Mouse (Mus musculus) midbrain, embryonic 13.5 days (tissue): ENCODE measurements around the gene Card6. TPM values are rescaled to one million over a fixed set of nuclear protein-coding genes. Genes with fewer than 3 reads are reported as not detected.

ENCODE experiments used
- ATAC-seq: fragments of 200-750 bp; cut with Nextera tagmentation; 2 replicates; pipeline ENCODE4 v1.8.0; 2017; ENCODE audit warnings: mild to moderate bottlenecking, moderate TSS enrichment, moderate library complexity
- H3K27ac ChIP-seq: fragments of 300-500 bp; sonication (generic); 2 replicates; pipeline ENCODE4 v1.5.1; 2015; ENCODE audit warnings: inconsistent platforms, mild to moderate bottlenecking, moderate library complexity
- H3K27me3 ChIP-seq: fragments of 300-500 bp; sonication (generic); 2 replicates; pipeline ENCODE4 v1.6.1; 2015; ENCODE audit warnings: mild to moderate bottlenecking, inconsistent platforms
- H3K36me3 ChIP-seq: fragments of 300-500 bp; sonication (generic); 2 replicates; pipeline ENCODE4 v1.6.1; 2015; ENCODE audit warnings: mild to moderate bottlenecking, inconsistent platforms
- H3K4me1 ChIP-seq: fragments of 300-500 bp; sonication (generic); replicated peaks from 2 replicates; pipeline ENCODE4 v1.6.1; 2015; ENCODE audit warnings: inconsistent platforms
- H3K4me2 ChIP-seq: fragments of 300-500 bp; sonication (generic); replicated peaks from 2 replicates; pipeline ENCODE4 v1.6.1; 2015; ENCODE audit warnings: moderate library complexity, mild to moderate bottlenecking, inconsistent platforms
- H3K4me3 ChIP-seq: fragments of 300-500 bp; sonication (generic); replicated peaks from 2 replicates; pipeline ENCODE4 v1.5.1; 2015; ENCODE audit warnings: mild to moderate bottlenecking, inconsistent platforms
- H3K9ac ChIP-seq: fragments of 300-500 bp; sonication (generic); replicated peaks from 2 replicates; pipeline ENCODE4 v1.6.1; 2015; ENCODE audit warnings: mild to moderate bottlenecking, inconsistent platforms
- H3K9me3 ChIP-seq: fragments of 300-500 bp; sonication (generic); 2 replicates; pipeline ENCODE4 v1.6.1; 2016; ENCODE audit warnings: mild to moderate bottlenecking, inconsistent platforms
- WGBS: fragments of 180-500 bp; shearing (Covaris S2); methylation state at CpG from one replicate; pipeline ENCODE4 v1.1.7; 2015; 5-methylcytosine and 5-hydroxymethylcytosine counted together
- polyA plus RNA-seq: library from polyadenylated mRNA; unstranded; fragments of >200 nt; fragmentation: Nextera tagmentation; extraction: Ambion mirVana; gene quantifications from 2 replicates; pipeline ENCODE4 v1.2.1, GENCODE M21; 2015

Card6 gene
- polyA plus RNA-seq, 1 experiment from 2014 or later: 0.46 TPM

GRCm38 (mm10) chr15:5127487-5127886 is 19.1 kb upstream of the Card6 start:
- Histone ChIP-seq H3K4me2 (no peak overlapping the region), H3K4me1 (no peaks in the 10 kb centered on the region), H3K36me3 (peaks cover 21% of the 10 kb centered on the region), H3K4me3 (no peak overlapping the region), H3K27ac (no peak overlapping the region), H3K9me3 (no peaks in the 10 kb centered on the region), H3K27me3 (no peaks in the 10 kb centered on the region), H3K9ac (no peak overlapping the region)
- WGBS: 87% methylated on average over 2 of the region's 2 CpGs
- no peak for ATAC-seq

GRCm38 (mm10) chr15:5126456-5126855 is 18.1 kb upstream of the Card6 start:
- WGBS: 76% methylated on average over 4 of the region's 4 CpGs
- H3K9ac ChIP-seq: no peak overlapping the region
- ATAC-seq: no peak

GRCm38 (mm10) chr15:5121535-5122313 is 13.4 kb upstream of the Card6 start:
- peak; percentile 27; the same call in 1 of the 2 replicates for ATAC-seq
- no peak overlapping the region for H3K9ac ChIP-seq
- no peaks in the 10 kb centered on the region for H3K27me3 ChIP-seq
- H3K4me2 ChIP-seq: no peak overlapping the region
- H3K4me3 ChIP-seq: no peak overlapping the region
- H3K9me3 ChIP-seq: no peaks in the 10 kb centered on the region
- WGBS: 84% methylated on average over 12 of the region's 12 CpGs
- H3K36me3 ChIP-seq: peaks cover 63% of the 10 kb centered on the region
- H3K4me1 ChIP-seq: peaks cover 10% of the 10 kb centered on the region
- H3K27ac ChIP-seq: no peak overlapping the region

More at GRCm38 (mm10) chr15:5126456-5126855, 18.1 kb upstream of the Card6 start:
- no peak overlapping the region for H3K27ac ChIP-seq
- no peak overlapping the region for H3K4me3 ChIP-seq
- H3K36me3 ChIP-seq: peaks cover 31% of the 10 kb centered on the region
- H3K4me2 ChIP-seq: no peak overlapping the region
- no peaks in the 10 kb centered on the region for H3K27me3 ChIP-seq
- H3K9me3 ChIP-seq: no peaks in the 10 kb centered on the region
- H3K4me1 ChIP-seq: no peaks in the 10 kb centered on the region

- Histone ChIP-seq H3K9ac (no peak overlapping the region), H3K27ac (no peak overlapping the region), H3K36me3 (peaks cover 58% of the 10 kb centered on the region), H3K4me3 (no peak overlapping the region), H3K4me1 (peaks cover 18% of the 10 kb centered on the region), H3K9me3 (no peaks in the 10 kb centered on the region), H3K4me2 (no peak overlapping the region), H3K27me3 (no peaks in the 10 kb centered on the region)
- 95% methylated on average over 2 of the region's 2 CpGs for WGBS
- ATAC-seq: no peak
These were observed 11.4 kb upstream of the Card6 start for GRCm38 (mm10) chr15:5119707-5120106.

GRCm38 (mm10) chr15:5119192-5119591 is 10.9 kb upstream of the Card6 start:
- Histone ChIP-seq H3K9ac (no peak overlapping the region), H3K27ac (no peak overlapping the region), H3K27me3 (no peaks in the 10 kb centered on the region), H3K9me3 (no peaks in the 10 kb centered on the region), H3K36me3 (peaks cover 53% of the 10 kb centered on the region), H3K4me2 (no peak overlapping the region), H3K4me1 (peaks cover 18% of the 10 kb centered on the region), H3K4me3 (no peak overlapping the region)
- no peak for ATAC-seq
- 93% methylated on average over 2 of the region's 2 CpGs for WGBS

DNA sequence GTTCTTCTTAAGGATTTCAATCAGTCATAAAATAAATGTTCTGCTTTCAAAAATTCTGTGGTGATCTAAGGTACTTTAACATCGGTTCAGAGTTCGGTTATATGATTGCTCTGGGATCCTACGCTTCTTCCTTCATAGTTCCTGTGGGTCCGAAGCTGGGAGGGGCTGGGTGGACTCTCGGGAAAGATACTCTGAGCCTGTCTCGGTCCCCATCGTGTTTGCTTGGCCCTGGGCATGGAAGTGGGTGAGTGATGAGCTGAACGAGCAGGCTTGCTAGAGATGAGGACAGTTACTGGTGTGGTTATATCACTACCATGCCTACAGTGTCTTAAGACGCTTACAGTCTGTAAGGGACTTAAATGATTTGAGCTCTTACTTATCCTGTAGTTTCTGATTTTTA is 10.3 kb upstream of the Card6 start:
- Histone ChIP-seq H3K4me2 (no peak overlapping the region), H3K36me3 (peaks cover 52% of the 10 kb centered on the region), H3K27me3 (no peaks in the 10 kb centered on the region), H3K4me1 (peaks cover 18% of the 10 kb centered on the region), H3K4me3 (no peak overlapping the region), H3K9me3 (no peaks in the 10 kb centered on the region), H3K9ac (no peak overlapping the region), H3K27ac (no peak overlapping the region)
- WGBS: 93% methylated on average over 9 of the region's 9 CpGs
- no peak for ATAC-seq

DNA sequence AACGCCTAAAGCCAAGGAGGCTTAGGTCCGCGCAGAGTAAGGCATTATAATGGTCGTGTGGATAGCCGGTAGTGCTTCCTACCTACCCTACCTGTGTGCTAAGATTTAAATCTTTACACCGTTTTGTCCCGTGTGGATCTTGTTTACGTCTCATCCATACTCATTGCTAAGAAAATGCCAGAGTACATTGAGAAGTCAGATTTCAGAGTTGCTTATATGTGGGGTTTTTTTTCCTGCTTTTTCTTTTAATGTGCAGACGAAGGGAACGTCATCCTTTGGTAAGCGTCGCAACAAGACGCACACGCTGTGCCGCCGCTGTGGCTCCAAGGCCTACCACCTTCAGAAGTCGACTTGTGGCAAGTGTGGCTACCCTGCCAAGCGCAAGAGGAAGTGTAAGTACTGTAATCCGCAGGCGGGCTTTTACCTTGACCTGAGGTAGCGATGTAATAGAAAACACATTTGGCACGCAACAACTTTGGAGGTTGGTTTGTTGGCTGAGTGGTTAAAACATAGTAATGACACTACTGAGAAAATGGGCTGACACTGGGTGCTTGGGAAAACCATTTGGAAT is 8.8 kb upstream of the Card6 start:
- Histone ChIP-seq H3K9ac (peak overlapping the region; percentile 96), H3K36me3 (peaks cover 39% of the 10 kb centered on the region), H3K27ac (peak overlapping the region; percentile 88), H3K9me3 (no peaks in the 10 kb centered on the region), H3K4me1 (peaks cover 18% of the 10 kb centered on the region), H3K4me2 (peak overlapping the region; percentile 85), H3K4me3 (peak overlapping the region; percentile 95), H3K27me3 (no peaks in the 10 kb centered on the region)
- WGBS: 4% methylated on average over 22 of the region's 22 CpGs
- ATAC-seq: no peak

- H3K4me1 ChIP-seq: peaks cover 18% of the 10 kb centered on the region
- peak within 1 kb of the TSS; percentile 88 for H3K27ac ChIP-seq
- peak within 1 kb of the TSS; percentile 96 for H3K9ac ChIP-seq
- H3K9me3 ChIP-seq: no peaks in the 10 kb centered on the region
- peak; percentile 99 for ATAC-seq
- H3K4me2 ChIP-seq: peak within 1 kb of the TSS; percentile 85
- peak within 1 kb of the TSS; percentile 95 for H3K4me3 ChIP-seq
- H3K27me3 ChIP-seq: no peaks in the 10 kb centered on the region
- 0% methylated on average over 55 of the region's 55 CpGs for WGBS
- H3K36me3 ChIP-seq: peaks cover 32% of the 10 kb centered on the region
These were observed 8.1 kb upstream of the Card6 start, which contains the start of gene Rpl37 for GRCm38 (mm10) chr15:5116270-5117030. Rpl37 (plus strand) TSS chr15:5116645.

- 64% methylated on average over 8 of the region's 8 CpGs for WGBS
- peak overlapping the region; percentile 95 for H3K4me3 ChIP-seq
- H3K9ac ChIP-seq: peak overlapping the region; percentile 68; the same call in 1 of the 2 replicates
- H3K27ac ChIP-seq: no peak overlapping the region
- peaks cover 18% of the 10 kb centered on the region for H3K4me1 ChIP-seq
- H3K36me3 ChIP-seq: peaks cover 20% of the 10 kb centered on the region
- peak overlapping the region; percentile 60 for H3K4me2 ChIP-seq
- ATAC-seq: no peak
- H3K27me3 ChIP-seq: no peaks in the 10 kb centered on the region
- no peaks in the 10 kb centered on the region for H3K9me3 ChIP-seq
These were observed 6.8 kb upstream of the Card6 start for GRCm38 (mm10) chr15:5115173-5115572.

DNA sequence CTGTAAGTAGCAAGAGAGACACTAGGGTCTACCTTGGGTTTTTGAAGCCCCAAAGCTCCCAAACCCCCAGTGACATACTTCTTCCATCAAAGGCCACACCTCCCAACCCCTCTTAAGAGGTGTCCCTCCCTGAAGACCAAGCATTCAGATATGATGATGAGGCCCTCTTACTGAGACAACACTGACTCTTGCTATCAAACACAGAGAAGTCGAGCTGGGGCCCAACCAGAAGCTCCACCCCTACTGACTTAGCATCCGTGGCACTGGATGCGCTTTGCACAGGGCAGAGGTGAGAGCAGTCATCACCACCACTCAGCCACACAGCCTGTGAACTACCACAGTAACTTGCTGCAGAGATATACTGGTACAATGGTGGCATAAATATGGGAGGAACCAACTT is 4.3 kb upstream of the Card6 start:
- WGBS: 83% methylated on average over 3 of the region's 3 CpGs

GRCm38 (mm10) chr15:5108655-5109040 is 309 bp upstream of the Card6 start:
- no peak overlapping the region for H3K4me2 ChIP-seq
- H3K9me3 ChIP-seq: no peaks in the 10 kb centered on the region
- H3K4me3 ChIP-seq: no peak overlapping the region
- H3K36me3 ChIP-seq: no peaks in the 10 kb centered on the region
- no peaks in the 10 kb centered on the region for H3K4me1 ChIP-seq
- no peak overlapping the region for H3K27ac ChIP-seq
- ATAC-seq: no peak
- no peak overlapping the region for H3K9ac ChIP-seq
- H3K27me3 ChIP-seq: no peaks in the 10 kb centered on the region
- 93% methylated on average over 3 of the region's 3 CpGs for WGBS

More for the DNA sequence above, 4.3 kb upstream of the Card6 start:
- Histone ChIP-seq H3K4me3 (no peak overlapping the region), H3K9ac (no peak overlapping the region), H3K4me2 (no peak overlapping the region), H3K27me3 (no peaks in the 10 kb centered on the region), H3K9me3 (no peaks in the 10 kb centered on the region), H3K27ac (no peak overlapping the region), H3K36me3 (no peaks in the 10 kb centered on the region), H3K4me1 (peaks cover 13% of the 10 kb centered on the region)
- no peak for ATAC-seq

DNA sequence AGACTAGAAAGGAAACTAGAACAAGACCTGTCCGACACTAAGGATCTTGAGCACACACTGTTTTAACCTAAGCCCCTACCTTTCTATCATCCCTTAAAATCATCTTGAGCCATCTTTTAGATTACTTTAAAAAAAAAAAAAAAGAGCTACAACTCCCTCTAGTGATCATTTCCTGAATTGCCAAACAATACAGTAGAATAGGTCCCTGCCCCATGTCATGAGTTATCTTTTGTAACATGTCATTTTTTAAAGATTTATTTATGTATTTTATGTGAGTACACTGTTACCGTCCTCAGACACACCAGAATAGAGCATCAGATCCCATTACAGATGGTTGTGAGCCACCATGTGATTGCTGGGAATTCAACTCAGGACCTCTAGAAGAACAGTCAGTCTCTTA is 2.0 kb downstream of the Card6 start:
- Histone ChIP-seq H3K4me1 (no peaks in the 10 kb centered on the region), H3K27ac (no peak overlapping the region), H3K9ac (no peak overlapping the region), H3K36me3 (no peaks in the 10 kb centered on the region), H3K9me3 (no peaks in the 10 kb centered on the region), H3K4me3 (no peak overlapping the region), H3K4me2 (no peak overlapping the region), H3K27me3 (no peaks in the 10 kb centered on the region)
- WGBS: 57% methylated on average over 2 of the region's 2 CpGs
- ATAC-seq: peak; percentile 62; the same call in 1 of the 2 replicates
